In genomic region chr9:86451094-86451493, GRCm38 (mm10) we compare ENCODE assay signal across 8 mouse cellular contexts. TPM values are rescaled to one million over a fixed set of nuclear protein-coding genes. Genes with fewer than 3 reads are reported as not detected.
DNase-seq lines count a peak whose midpoint lies in the region; ATAC-seq and TF ChIP-seq lines count a peak whose summit lies in the region.
"Had no signal": no experiment of that assay in that cellular context is flagged by ENCODE, and none has a peak within 500 bp of the region (broad histone marks: within the 10 kb centered on the region; RNA-seq: fewer than 3 reads in every experiment).

No protein-coding gene starts in this region.

- peak; percentile 38 to 40 for DNase-seq in layer of hippocampus, adult 2 months (ENCODE audit: low spot score in 2 of 2)
- DNase-seq in layer of hippocampus, postnatal 10 days (ENCODE audit: low spot score in 2 of 2): no peak
- DNase-seq in Muller cell, postnatal 12 days (ENCODE audit: inconsistent ontology term): peak; percentile 22
- no peak for DNase-seq in gastrocnemius, adult 8-10 months (ENCODE audit: low spot score in 2 of 2)
- DNase-seq in embryo, embryonic 10 days (ENCODE audit: low spot score): no peak

- H3K36me3 ChIP-seq in forebrain, embryonic 16.5 days (ENCODE audit: control insufficient read depth, insufficient read depth): no peaks in the 10 kb centered on the region
- H3K36me3 ChIP-seq: heart, embryonic 15.5 days had no signal

- H3K4me2 ChIP-seq in forebrain, embryonic 16.5 days (ENCODE audit: low read length): peak overlapping the region; percentile 49

- H3K4me3 ChIP-seq in layer of hippocampus, adult 2 months: peak overlapping the region; percentile 43; the same call in 1 of the 2 replicates
- H3K4me3 ChIP-seq in forebrain, embryonic 16.5 days (replicated peaks; ENCODE audit: low read length): no peak overlapping the region

- peaks cover 11% of the 10 kb centered on the region for H3K4me1 ChIP-seq in forebrain, embryonic 16.5 days (replicated peaks; ENCODE audit: control insufficient read depth, insufficient read depth, low read length)
- H3K4me1 ChIP-seq: heart, embryonic 15.5 days had no signal

- H3K9ac ChIP-seq in forebrain, embryonic 16.5 days (replicated peaks; ENCODE audit: low read depth, low read length): no peak overlapping the region
- H3K9ac ChIP-seq: heart, embryonic 15.5 days had no signal

- TF ChIP-seq CTCF in layer of hippocampus, adult 2 months (conservative IDR thresholded peaks at IDR 0.05): no peak

- ATAC-seq in forebrain, embryonic 16.5 days: peak; percentile 61
- ATAC-seq in megakaryocyte progenitor cell, adult 5-6 weeks (replicated peaks; ENCODE audit: poor library complexity): peak; percentile 74

- H3K27ac ChIP-seq in layer of hippocampus, adult 2 months: no peak overlapping the region
- H3K27ac ChIP-seq in forebrain, embryonic 16.5 days (ENCODE audit: low read length): no peak overlapping the region
- H3K27ac ChIP-seq: heart, embryonic 15.5 days had no signal

- no peaks in the 10 kb centered on the region for H3K27me3 ChIP-seq in forebrain, embryonic 16.5 days (replicated peaks; ENCODE audit: control insufficient read depth, insufficient read depth, low read length)
- H3K27me3 ChIP-seq: heart, embryonic 15.5 days had no signal

- 24% methylated on average over 6 of the region's 6 CpGs for WGBS in forebrain, embryonic 16.5 days

- no peaks in the 10 kb centered on the region for H3K9me3 ChIP-seq in forebrain, embryonic 16.5 days (ENCODE audit: control insufficient read depth, low read length)
- H3K9me3 ChIP-seq: heart, embryonic 15.5 days had no signal

RNA-seq across cellular contexts. Expression of gene Ube2cbp, which starts 13.7 kb away (rescaled TPM):
- 1 to 10 TPM; 3.5 to 4.0 TPM for total RNA-seq in layer of hippocampus, adult 2 months (2021)
- total RNA-seq in layer of hippocampus, postnatal 10 days (2021): 1 to 10 TPM; 3.8 to 3.9 TPM
- polyA plus RNA-seq in forebrain, embryonic 16.5 days (2015; fragmentation: Nextera tagmentation; extraction: Ambion mirVana): 4.6 and 5.1 TPM in 2 replicates
- 3.9 and 5.2 TPM in 2 replicates for total RNA-seq in megakaryocyte progenitor cell, adult 5-6 weeks (2015)
- total RNA-seq in megakaryocyte progenitor cell, adult 5-6 weeks (2017): 2.9 and 4.0 TPM in 2 replicates
- total RNA-seq in gastrocnemius, adult 8-10 months (2022): 1 to 10 TPM; 3.2 to 5.8 (median 3.7) TPM

RNA-seq across cellular contexts. Expression of gene Dop1a, which starts 15.9 kb away (rescaled TPM):
- 10 to 100 TPM; 60.3 to 63.1 TPM for total RNA-seq in layer of hippocampus, adult 2 months (2021)
- 10 to 100 TPM; 53.0 to 56.4 TPM for total RNA-seq in layer of hippocampus, postnatal 10 days (2021)
- polyA plus RNA-seq in forebrain, embryonic 16.5 days (2015; fragmentation: Nextera tagmentation; extraction: Ambion mirVana): 35.9 and 40.8 TPM in 2 replicates
- 19.3 and 32.3 TPM in 2 replicates for total RNA-seq in megakaryocyte progenitor cell, adult 5-6 weeks (2015)
- 13.7 and 19.1 TPM in 2 replicates for total RNA-seq in megakaryocyte progenitor cell, adult 5-6 weeks (2017)
- 10 to 100 TPM in 2 of 4 experiments, 1 to 10 TPM in 2; 8.0 to 11.6 (median 10.0) TPM for total RNA-seq in gastrocnemius, adult 8-10 months (2022)

Comparison
In these comparisons a context has a peak if more than half of its experiments do, and no peak if none do; other contexts are left out.
1. DNase-seq: peak in layer of hippocampus, adult 2 months (2 of 2) and Muller cell, postnatal 12 days (single experiment); none in layer of hippocampus, postnatal 10 days (0 of 2), gastrocnemius, adult 8-10 months (0 of 2) and embryo, embryonic 10 days (single experiment).